Mouse (Mus musculus): Measurements from ENCODE around the gene Sbf2.
"Not testable (repeated sequence)": the region's sequence is repeated elsewhere in the genome, so short reads cannot be mapped to it uniquely, and the experiment has no call there.

Sbf2 gene

GRCm38 (mm10) chr7:110614133-110615063 is at the start of gene Sbf2:
Gene Sbf2, minus strand, starts transcription at chr7:110614922.
- in situ Hi-C loops (cut with MboI; ENCODE audit: low sequenced_read_pairs), result no loop called here

- in situ Hi-C loops (cut with MboI; ENCODE audit: low sequenced_read_pairs), result no loop called here
These were observed 43.7 kb upstream of the Sbf2 start for GRCm38 (mm10) chr7:110658378-110658928.

DNA sequence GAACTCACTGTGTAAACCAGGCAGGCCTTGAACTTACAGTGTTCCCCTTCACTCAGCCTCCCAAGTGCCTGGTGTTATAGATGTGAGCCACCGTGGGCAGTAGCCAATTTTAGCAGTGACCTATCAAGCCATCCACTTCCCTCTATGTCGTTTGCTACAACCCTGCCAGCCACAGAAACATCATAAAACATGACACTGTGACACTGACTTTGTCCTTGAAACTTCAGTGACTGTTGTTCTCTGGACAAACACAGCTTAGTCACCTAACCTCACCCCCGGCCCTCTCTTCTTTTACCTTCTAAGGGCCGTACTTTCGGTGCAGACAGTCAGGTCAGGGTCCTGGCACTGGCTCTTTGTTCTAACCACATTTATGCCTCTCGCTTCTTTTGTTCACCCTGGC is 41.2 kb upstream of the Sbf2 start:
- in situ Hi-C loops (cut with MboI; ENCODE audit: low sequenced_read_pairs), result no loop called here

- in situ Hi-C loops (cut with MboI; ENCODE audit: low sequenced_read_pairs), result no loop called here
These were observed 40.5 kb upstream of the Sbf2 start for GRCm38 (mm10) chr7:110655230-110655629.

GRCm38 (mm10) chr7:110651091-110651490 is 36.4 kb upstream of the Sbf2 start:
- in situ Hi-C loops (cut with MboI; ENCODE audit: low sequenced_read_pairs), result no loop called here

DNA sequence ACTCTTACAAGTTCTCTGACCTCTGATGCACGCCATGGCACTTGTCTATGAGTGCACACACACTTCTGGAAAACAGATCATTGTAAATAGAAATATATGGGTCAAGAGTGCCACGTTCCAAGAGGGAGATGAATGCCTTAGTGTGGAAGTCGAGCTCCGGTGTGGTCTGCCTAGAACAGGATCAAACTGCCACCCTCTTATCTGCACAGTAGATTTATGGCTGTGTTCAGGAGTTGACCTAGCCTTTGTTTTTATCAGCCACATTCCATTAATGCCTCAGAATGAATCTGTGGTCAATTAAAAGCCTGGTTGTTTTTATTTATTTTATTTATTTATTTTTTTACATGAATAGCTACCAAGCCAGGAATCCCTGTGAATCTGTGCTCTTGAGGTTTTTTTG is 35.8 kb upstream of the Sbf2 start:
- in situ Hi-C loops (cut with MboI; ENCODE audit: low sequenced_read_pairs), result no loop called here

DNA sequence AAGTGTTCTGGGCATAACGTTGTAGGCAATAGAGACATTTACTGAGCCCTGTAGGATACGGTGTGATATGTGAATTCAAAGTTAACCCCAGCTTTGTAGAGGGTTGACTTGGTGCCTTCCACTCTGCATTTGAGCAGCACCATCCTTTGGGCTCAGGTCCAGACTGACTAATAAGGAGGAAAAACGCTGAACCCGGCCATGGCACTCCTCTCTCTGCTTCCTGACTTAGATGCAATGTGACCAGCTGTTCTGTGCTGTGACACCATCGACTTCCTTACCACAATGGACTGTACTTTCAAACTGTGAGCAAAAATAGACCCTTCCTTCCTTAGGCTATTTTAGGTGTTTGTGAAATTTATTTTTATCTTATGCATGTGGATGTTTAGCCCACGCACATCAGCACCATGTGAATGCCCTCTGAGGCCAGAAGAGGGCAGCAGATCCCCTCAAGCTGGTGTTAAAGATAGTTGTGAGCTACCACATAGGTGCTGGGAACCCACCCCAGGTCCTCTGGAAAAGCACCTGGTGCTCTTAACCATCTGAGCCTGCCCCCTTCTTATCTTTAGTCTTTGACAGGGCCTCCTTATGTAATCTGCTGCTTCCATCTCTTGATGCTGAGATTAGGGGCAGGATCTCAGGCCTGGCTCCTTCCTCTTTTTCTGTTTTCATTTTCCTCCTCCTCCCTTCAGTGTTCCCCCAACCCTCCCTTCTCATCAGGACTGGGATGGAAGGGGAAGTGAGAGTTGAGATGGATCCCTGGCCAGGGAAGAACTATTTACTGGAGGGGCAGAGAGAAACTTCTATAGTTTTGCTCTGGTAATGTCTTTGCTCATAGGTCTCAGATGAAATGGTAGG is 34.6 kb upstream of the Sbf2 start:
- in situ Hi-C loops (cut with MboI; ENCODE audit: low sequenced_read_pairs), result no loop called here

DNA sequence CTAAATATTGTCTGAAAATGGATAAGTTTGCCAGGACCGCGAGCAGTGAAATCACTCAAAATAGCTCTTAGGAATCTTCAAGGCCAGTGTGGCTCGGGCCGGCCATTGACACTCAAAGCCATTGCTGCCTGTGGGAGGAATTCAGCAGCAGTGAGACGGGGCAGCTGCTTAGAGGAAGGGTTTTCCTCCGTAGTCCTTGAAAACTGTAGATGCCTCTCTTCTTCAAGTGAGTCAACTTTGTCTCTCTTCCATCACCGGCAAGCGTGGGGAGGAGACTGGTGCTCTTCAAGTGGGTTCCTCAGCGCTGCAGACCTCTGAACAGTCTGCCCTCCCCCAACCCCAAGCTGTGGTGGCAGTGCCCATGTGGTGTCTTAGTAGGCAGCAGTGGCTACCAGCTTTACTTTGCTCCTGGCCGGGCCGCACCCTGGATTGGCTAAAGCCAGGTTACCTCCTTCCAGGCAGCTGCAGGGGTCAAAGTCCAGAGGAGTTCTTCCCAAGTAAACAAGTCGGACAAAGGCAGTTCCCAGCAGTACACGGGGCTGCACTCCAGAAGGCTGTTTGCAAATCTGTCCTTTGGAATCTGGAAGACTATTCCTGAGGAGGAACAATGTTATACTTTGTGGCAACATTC is 33.8 kb upstream of the Sbf2 start:
- in situ Hi-C loops (cut with MboI; ENCODE audit: low sequenced_read_pairs), result no loop called here

DNA sequence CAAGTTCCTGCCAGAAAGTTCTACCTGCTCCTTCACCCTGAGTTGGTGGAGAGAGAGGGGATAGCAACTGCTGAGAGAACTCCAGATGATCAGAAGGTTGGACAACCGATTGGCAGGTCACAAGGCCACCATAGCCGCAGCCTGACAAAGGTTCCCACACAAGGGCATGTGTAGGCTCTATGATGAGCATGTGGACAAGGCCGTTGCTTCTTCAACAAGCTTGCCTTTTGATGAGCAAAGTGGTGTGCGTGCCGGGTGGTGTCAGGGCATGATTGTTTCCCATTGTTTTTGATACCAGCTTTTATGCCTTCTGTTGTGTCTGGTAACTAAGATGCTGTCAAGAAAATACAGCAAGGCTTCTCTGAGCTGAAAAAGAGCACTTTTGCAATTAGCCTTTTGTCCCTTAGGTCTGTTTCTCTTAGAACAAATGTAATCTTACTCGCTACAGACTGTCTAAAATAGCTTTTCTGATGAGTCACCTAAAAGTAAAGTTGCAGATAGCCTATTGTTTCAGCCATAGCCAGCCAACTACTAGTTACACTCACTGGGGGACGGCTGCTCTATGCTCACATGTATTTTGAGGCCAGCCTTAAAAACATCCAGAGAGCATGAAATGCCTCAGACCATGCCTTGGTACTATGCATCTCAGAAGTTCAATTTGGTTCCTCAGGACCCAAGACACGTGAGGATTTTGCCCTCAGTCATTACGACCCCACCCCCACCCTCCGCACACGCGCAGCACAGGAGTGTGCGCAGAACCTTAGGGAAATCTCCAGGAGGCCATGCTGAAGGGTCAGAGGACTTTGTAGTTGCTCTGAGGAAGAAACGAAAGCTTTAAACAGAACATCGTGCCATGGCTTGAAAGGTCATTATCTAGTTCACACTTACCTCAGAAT is 33.1 kb upstream of the Sbf2 start:
- in situ Hi-C loops (cut with MboI; ENCODE audit: low sequenced_read_pairs), result no loop called here

GRCm38 (mm10) chr7:110646611-110647407 is 32.1 kb upstream of the Sbf2 start:
- in situ Hi-C loops (cut with MboI; ENCODE audit: low sequenced_read_pairs), result no loop called here

DNA sequence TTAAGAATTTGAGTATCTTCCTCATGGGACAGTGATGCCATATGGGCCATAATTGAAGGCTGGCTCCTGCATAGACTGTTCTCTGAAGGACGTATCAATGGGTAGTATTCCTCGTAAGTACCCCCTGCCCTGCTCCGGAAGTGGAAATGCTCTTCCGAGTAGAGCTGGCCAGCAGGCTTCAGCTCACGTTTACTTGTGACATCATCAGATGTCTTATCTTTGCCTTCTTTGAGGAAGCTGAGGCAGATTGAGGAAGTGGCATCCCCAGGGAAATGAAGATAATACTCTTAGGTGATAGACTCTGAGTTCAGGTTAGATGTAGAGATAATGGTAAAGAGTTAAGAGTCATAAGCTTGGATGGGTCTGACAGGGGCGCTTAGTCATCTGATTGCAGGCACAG is 31.1 kb upstream of the Sbf2 start:
- in situ Hi-C loops (cut with MboI; ENCODE audit: low sequenced_read_pairs), result no loop called here

DNA sequence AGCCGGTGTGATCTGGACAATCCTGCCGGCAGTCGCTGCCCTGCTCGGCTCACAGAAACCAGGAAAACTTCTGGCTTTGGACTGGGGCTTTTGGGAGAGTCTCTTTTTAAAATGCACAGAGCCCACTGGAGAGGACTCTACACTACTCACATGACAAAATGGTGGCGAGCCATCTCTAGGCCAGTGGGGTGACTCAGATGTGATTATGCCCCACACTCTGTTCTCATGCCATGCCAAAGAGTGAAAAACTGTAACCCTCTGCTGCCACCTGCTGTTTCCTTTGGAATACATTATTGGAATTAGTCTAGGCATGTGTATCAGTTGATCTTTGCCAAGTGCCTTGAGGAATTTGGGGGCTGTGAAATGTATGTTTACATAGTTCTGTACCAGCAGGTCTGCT is 30.6 kb upstream of the Sbf2 start:
- in situ Hi-C loops (cut with MboI; ENCODE audit: low sequenced_read_pairs), result no loop called here

DNA sequence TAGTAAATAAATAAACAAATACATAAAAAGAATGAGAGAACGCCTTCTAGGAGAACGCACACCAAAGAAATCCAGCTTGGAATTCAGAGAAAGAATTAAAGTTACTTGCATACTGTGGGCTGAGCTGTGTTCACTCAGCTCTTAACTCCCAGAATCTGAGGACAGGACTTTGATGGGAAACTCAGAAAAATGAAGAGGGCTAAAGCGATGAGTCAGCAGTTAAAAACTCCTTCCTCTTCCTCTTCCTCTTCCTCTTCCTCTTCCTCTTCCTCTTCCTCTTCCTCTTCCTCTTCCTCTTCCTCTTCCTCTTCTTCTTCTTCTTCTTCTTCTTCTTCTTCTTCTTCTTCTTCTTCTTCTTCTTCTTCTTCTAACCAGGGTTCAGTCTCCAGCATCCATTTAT is 25.2 kb upstream of the Sbf2 start:
- in situ Hi-C loops (cut with MboI; ENCODE audit: low sequenced_read_pairs), result not testable (repeated sequence)

GRCm38 (mm10) chr7:110639291-110639915 is 24.7 kb upstream of the Sbf2 start:
- in situ Hi-C loops (cut with MboI; ENCODE audit: low sequenced_read_pairs), result no loop called here

DNA sequence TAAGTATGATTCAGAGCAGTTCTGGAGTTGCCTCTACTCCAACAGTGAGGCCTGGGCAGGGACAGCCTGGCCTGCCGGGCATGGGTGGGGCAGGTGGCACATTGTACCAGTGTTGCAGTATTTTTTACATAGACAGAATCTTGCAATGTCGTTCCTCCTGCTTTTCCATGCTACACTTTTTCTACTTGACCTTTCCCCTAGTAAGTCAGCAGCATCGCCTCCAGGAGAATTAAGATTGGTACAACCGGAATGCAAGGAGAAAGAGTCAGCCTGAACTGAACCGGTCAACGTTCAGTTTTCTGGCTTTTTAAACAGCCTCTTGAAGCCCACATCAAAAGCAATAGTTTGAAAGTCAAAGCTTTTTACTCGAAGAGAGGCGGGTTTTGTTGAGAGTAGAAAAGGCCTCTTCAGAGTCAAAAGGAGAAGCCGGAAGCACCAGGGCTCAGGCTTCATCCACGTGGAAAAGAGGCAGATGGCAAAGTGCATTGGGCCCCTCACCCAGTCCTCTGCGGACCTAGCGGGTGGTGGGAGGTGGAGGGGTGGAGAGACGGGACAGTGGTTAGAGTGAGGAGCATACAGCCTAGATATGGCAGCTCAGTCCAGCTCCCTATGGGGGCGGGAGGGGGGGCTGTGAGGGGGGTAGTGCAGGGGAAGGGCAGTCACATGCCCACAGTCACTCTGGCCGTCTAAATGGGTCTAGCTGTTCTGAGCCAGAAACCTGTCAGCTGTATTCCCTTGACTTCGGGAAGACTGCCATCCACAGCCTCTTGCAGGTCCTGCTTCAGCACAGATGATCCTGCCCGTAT is 23.8 kb upstream of the Sbf2 start:
- in situ Hi-C loops (cut with MboI; ENCODE audit: low sequenced_read_pairs), result no loop called here

GRCm38 (mm10) chr7:110636559-110636958 is 21.8 kb upstream of the Sbf2 start:
- in situ Hi-C loops (cut with MboI; ENCODE audit: low sequenced_read_pairs), result no loop called here

DNA sequence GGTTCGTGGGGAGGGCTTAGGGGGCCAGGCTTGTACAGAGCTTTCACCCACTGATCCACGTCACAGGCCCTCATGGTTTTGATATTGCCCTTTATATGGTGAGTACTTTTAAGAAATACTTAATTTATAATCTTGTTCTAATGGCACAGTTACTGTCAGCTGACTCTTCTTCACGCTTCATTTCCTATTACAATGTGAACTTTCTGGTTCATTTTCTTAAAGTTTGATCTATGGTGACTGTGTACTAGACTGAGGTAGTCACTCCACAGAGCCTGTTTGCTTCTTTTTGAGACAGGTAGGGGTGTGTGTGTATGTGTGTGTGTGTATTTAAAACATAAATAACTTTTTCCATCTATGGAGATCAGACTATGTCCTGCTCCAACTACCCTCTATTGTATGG is 21.2 kb upstream of the Sbf2 start:
- in situ Hi-C loops (cut with MboI; ENCODE audit: low sequenced_read_pairs), result no loop called here

Measured in CH12F3 (cell line).